Mouse (Mus musculus) thymus, postnatal 10 days (tissue): ENCODE measurements at regions not wholly inside any gene's neighbourhood (a gene's known extent, or its start where the extent isn't known, plus 50 kb on each side); places are given as distances from the start of the nearest gene placed in this dataset.
"Not testable (repeated sequence)": the region's sequence is repeated elsewhere in the genome, so short reads cannot be mapped to it uniquely, and the experiment has no call there.

Experiments used
- DNase-seq, 2 experiments: peaks; one replicate each; pipeline ENCODE4 v3.0.0; 2021; ENCODE audit warnings: low spot score in 2 of 2

GRCm38 (mm10) chr16:12800181-12800580, 309.3 kb upstream of the Ercc4 start:
- DNase-seq = no peak

GRCm38 (mm10) chr16:12802651-12803050, 306.8 kb upstream of the Ercc4 start:
- DNase-seq = no peak

GRCm38 (mm10) chr16:12807351-12807871, 302.1 kb upstream of the Ercc4 start:
- DNase-seq = no peak

- DNase-seq = no peak
These were observed 298.4 kb upstream of the Ercc4 start for GRCm38 (mm10) chr16:12811088-12811487.

- DNase-seq = no peak
These were observed 284.8 kb upstream of the Ercc4 start for GRCm38 (mm10) chr16:12824646-12825045.

- DNase-seq = no peak
These were observed 283.3 kb upstream of the Ercc4 start for GRCm38 (mm10) chr16:12826222-12826621.

- not testable (repeated sequence) for DNase-seq
These were observed 278.2 kb upstream of the Ercc4 start for GRCm38 (mm10) chr16:12831308-12831707.

GRCm38 (mm10) chr16:12856356-12856755, 253.1 kb upstream of the Ercc4 start:
- DNase-seq = no peak

GRCm38 (mm10) chr16:12859714-12860355, 249.6 kb upstream of the Ercc4 start:
- DNase-seq = no peak

- DNase-seq = no peak
These were observed 246.9 kb upstream of the Ercc4 start for GRCm38 (mm10) chr16:12862561-12862960.

- DNase-seq = not testable (repeated sequence)
These were observed 231.2 kb upstream of the Ercc4 start for GRCm38 (mm10) chr16:12878326-12878725.

GRCm38 (mm10) chr16:12880011-12880410, 229.5 kb upstream of the Ercc4 start:
- DNase-seq = no peak

- DNase-seq = no peak
These were observed 229.0 kb upstream of the Ercc4 start for GRCm38 (mm10) chr16:12880481-12880880.

GRCm38 (mm10) chr16:12882690-12883089, 226.8 kb upstream of the Ercc4 start:
- DNase-seq = no peak

GRCm38 (mm10) chr16:12884556-12884955, 224.9 kb upstream of the Ercc4 start:
- no peak for DNase-seq

GRCm38 (mm10) chr16:12886127-12886526, 223.4 kb upstream of the Ercc4 start:
- DNase-seq = no peak

GRCm38 (mm10) chr16:12887381-12887780, 222.1 kb upstream of the Ercc4 start:
- no peak for DNase-seq

GRCm38 (mm10) chr16:12890094-12890493, 219.4 kb upstream of the Ercc4 start:
- no peak for DNase-seq

GRCm38 (mm10) chr16:12890545-12890944, 218.9 kb upstream of the Ercc4 start:
- no peak for DNase-seq

GRCm38 (mm10) chr16:12892658-12893305, 216.7 kb upstream of the Ercc4 start:
- DNase-seq = no peak

GRCm38 (mm10) chr16:12897267-12897666, 212.2 kb upstream of the Ercc4 start:
- no peak for DNase-seq

GRCm38 (mm10) chr16:12900670-12901069, 208.8 kb upstream of the Ercc4 start:
- no peak for DNase-seq
